ENCODE assay signal across 29 mouse cellular contexts in genomic region chr8:29790029-29790428, GRCm38 (mm10).
A peak's percentile ranks its signal among the peaks of the same experiment; 100 is the strongest.
DNase-seq lines count a peak whose midpoint lies in the region; ATAC-seq lines count a peak whose summit lies in the region.
"Had no signal": no experiment of that assay in that cellular context is flagged by ENCODE, and none has a peak within 500 bp of the region (broad histone marks: within the 10 kb centered on the region; RNA-seq: fewer than 3 reads in every experiment).

No protein-coding gene starts in this region.

- 90% methylated on average over 2 of the region's 2 CpGs for WGBS in forebrain, embryonic 14.5 days
- 93% methylated on average over 2 of the region's 2 CpGs for WGBS in forebrain, embryonic 15.5 days
- 76% methylated on average over 2 of the region's 2 CpGs for WGBS in midbrain, embryonic 12.5 days
- 84% methylated on average over 2 of the region's 2 CpGs for WGBS in midbrain, embryonic 16.5 days
- WGBS in embryonic facial prominence, embryonic 12.5 days = 92% methylated on average over 2 of the region's 2 CpGs

- peak; percentile 34; the same call in 1 of the 2 replicates for ATAC-seq in forebrain, embryonic 14.5 days
- ATAC-seq in forebrain, embryonic 15.5 days (replicated peaks) = no peak
- peak; percentile 38; the same call in 1 of the 2 replicates for ATAC-seq in midbrain, embryonic 12.5 days (ENCODE audit: low FRiP score, low read depth)
- no peak for ATAC-seq in midbrain, embryonic 16.5 days
- ATAC-seq in embryonic facial prominence, embryonic 12.5 days (ENCODE audit: insufficient number of reproducible peaks, insufficient read depth, low FRiP score, low TSS enrichment) = peak; percentile 22; the same call in 1 of the 2 replicates
- ATAC-seq: intestine, embryonic 16.5 days; lung, postnatal 0 days had no signal

- no peak overlapping the region for H3K27ac ChIP-seq in forebrain, embryonic 14.5 days (ENCODE audit: low read depth, low read length)
- no peak overlapping the region for H3K27ac ChIP-seq in forebrain, embryonic 15.5 days (replicated peaks)
- H3K27ac ChIP-seq in midbrain, embryonic 12.5 days (replicated peaks) = no peak overlapping the region
- no peak overlapping the region for H3K27ac ChIP-seq in midbrain, embryonic 16.5 days (ENCODE audit: low read length)
- no peak overlapping the region for H3K27ac ChIP-seq in embryonic facial prominence, embryonic 12.5 days
- H3K27ac ChIP-seq: embryonic facial prominence, embryonic 13.5 days; heart, embryonic 13.5 days; kidney, postnatal 0 days; limb, embryonic 15.5 days; liver, embryonic 13.5 days; neural tube, embryonic 12.5 days had no signal

- H3K9me3 ChIP-seq in forebrain, embryonic 14.5 days (replicated peaks; ENCODE audit: control insufficient read depth, low read length) = no peaks in the 10 kb centered on the region
- no peaks in the 10 kb centered on the region for H3K9me3 ChIP-seq in forebrain, embryonic 15.5 days
- no peaks in the 10 kb centered on the region for H3K9me3 ChIP-seq in midbrain, embryonic 12.5 days
- H3K9me3 ChIP-seq in midbrain, embryonic 16.5 days (replicated peaks; ENCODE audit: control insufficient read depth, low read length, poor library complexity, severe bottlenecking) = no peaks in the 10 kb centered on the region
- H3K9me3 ChIP-seq in embryonic facial prominence, embryonic 12.5 days = no peaks in the 10 kb centered on the region
- H3K9me3 ChIP-seq: embryonic facial prominence, embryonic 13.5 days; G1E; heart, embryonic 13.5 days; limb, embryonic 15.5 days; liver, embryonic 13.5 days; megakaryocyte, embryonic 14.5 days; neural tube, embryonic 12.5 days had no signal

- H3K4me1 ChIP-seq in forebrain, embryonic 14.5 days (ENCODE audit: control insufficient read depth, insufficient read depth, low read length) = no peaks in the 10 kb centered on the region
- H3K4me1 ChIP-seq in forebrain, embryonic 15.5 days = no peaks in the 10 kb centered on the region
- no peaks in the 10 kb centered on the region for H3K4me1 ChIP-seq in midbrain, embryonic 12.5 days
- no peaks in the 10 kb centered on the region for H3K4me1 ChIP-seq in midbrain, embryonic 16.5 days (ENCODE audit: control insufficient read depth, insufficient read depth, low read length)
- no peaks in the 10 kb centered on the region for H3K4me1 ChIP-seq in embryonic facial prominence, embryonic 12.5 days
- H3K4me1 ChIP-seq: embryonic facial prominence, embryonic 13.5 days; heart, embryonic 13.5 days; limb, embryonic 15.5 days; liver, embryonic 13.5 days; megakaryocyte, embryonic 14.5 days; neural tube, embryonic 12.5 days had no signal

- H3K9ac ChIP-seq in forebrain, embryonic 14.5 days (ENCODE audit: low read length) = no peak overlapping the region
- no peak overlapping the region for H3K9ac ChIP-seq in forebrain, embryonic 15.5 days (replicated peaks)
- no peak overlapping the region for H3K9ac ChIP-seq in midbrain, embryonic 12.5 days (replicated peaks)
- no peak overlapping the region for H3K9ac ChIP-seq in midbrain, embryonic 16.5 days (ENCODE audit: low read depth, low read length)
- H3K9ac ChIP-seq in embryonic facial prominence, embryonic 12.5 days = no peak overlapping the region
- H3K9ac ChIP-seq: embryonic facial prominence, embryonic 13.5 days; heart, embryonic 13.5 days; limb, embryonic 15.5 days; liver, embryonic 13.5 days; neural tube, embryonic 12.5 days had no signal

- DNase-seq in embryo, embryonic 10.5 days (ENCODE audit: low spot score) = peak; percentile 8
- no peak for DNase-seq in embryo, embryonic 11 days
- peak; percentile 22 for DNase-seq in forebrain, embryonic 14.5 days (ENCODE audit: low spot score)
- DNase-seq: adrenal gland, adult 8-10 months; cerebellum, adult 11 months; cerebellum, adult 9-10 months; cerebellum, postnatal 36 days; gastrocnemius, postnatal 10 days; heart, postnatal 10 days; kidney, adult 8-10 months; kidney, postnatal 4 days; liver, embryonic 13.5 days; lung, adult 18-20 months; lung, postnatal 4 days; right cerebral cortex, postnatal 14 days; thymus, postnatal 4 days had no signal

- no peaks in the 10 kb centered on the region for H3K36me3 ChIP-seq in forebrain, embryonic 14.5 days (ENCODE audit: control insufficient read depth, insufficient read depth, low read length)
- H3K36me3 ChIP-seq in forebrain, embryonic 15.5 days = no peaks in the 10 kb centered on the region
- no peaks in the 10 kb centered on the region for H3K36me3 ChIP-seq in midbrain, embryonic 12.5 days
- H3K36me3 ChIP-seq in midbrain, embryonic 16.5 days (ENCODE audit: control insufficient read depth, insufficient read depth, low read length) = no peaks in the 10 kb centered on the region
- H3K36me3 ChIP-seq in embryonic facial prominence, embryonic 12.5 days = no peaks in the 10 kb centered on the region
- H3K36me3 ChIP-seq: embryonic facial prominence, embryonic 13.5 days; G1E; heart, embryonic 13.5 days; limb, embryonic 15.5 days; liver, embryonic 13.5 days; neural tube, embryonic 12.5 days had no signal

- H3K4me2 ChIP-seq in forebrain, embryonic 14.5 days (ENCODE audit: low read length) = no peak overlapping the region
- no peak overlapping the region for H3K4me2 ChIP-seq in forebrain, embryonic 15.5 days (replicated peaks)
- no peak overlapping the region for H3K4me2 ChIP-seq in midbrain, embryonic 12.5 days (replicated peaks)
- no peak overlapping the region for H3K4me2 ChIP-seq in midbrain, embryonic 16.5 days (ENCODE audit: low read length)
- no peak overlapping the region for H3K4me2 ChIP-seq in embryonic facial prominence, embryonic 12.5 days (replicated peaks)
- H3K4me2 ChIP-seq: embryonic facial prominence, embryonic 13.5 days; heart, embryonic 13.5 days; limb, embryonic 15.5 days; liver, embryonic 13.5 days; neural tube, embryonic 12.5 days had no signal

- no peak overlapping the region for H3K4me3 ChIP-seq in forebrain, embryonic 14.5 days (ENCODE audit: low read depth, low read length)
- no peak overlapping the region for H3K4me3 ChIP-seq in forebrain, embryonic 15.5 days
- no peak overlapping the region for H3K4me3 ChIP-seq in midbrain, embryonic 12.5 days
- H3K4me3 ChIP-seq in midbrain, embryonic 16.5 days (ENCODE audit: low read depth, low read length) = no peak overlapping the region
- no peak overlapping the region for H3K4me3 ChIP-seq in embryonic facial prominence, embryonic 12.5 days
- H3K4me3 ChIP-seq: embryonic facial prominence, embryonic 13.5 days; heart, embryonic 13.5 days; limb, embryonic 15.5 days; liver, embryonic 13.5 days; megakaryocyte, embryonic 14.5 days; neural tube, embryonic 12.5 days had no signal

- H3K27me3 ChIP-seq in forebrain, embryonic 14.5 days (replicated peaks; ENCODE audit: control insufficient read depth, insufficient read depth, low read length) = no peaks in the 10 kb centered on the region
- H3K27me3 ChIP-seq in forebrain, embryonic 15.5 days = no peaks in the 10 kb centered on the region
- no peaks in the 10 kb centered on the region for H3K27me3 ChIP-seq in midbrain, embryonic 12.5 days
- H3K27me3 ChIP-seq in midbrain, embryonic 16.5 days (ENCODE audit: control insufficient read depth, insufficient read depth, low read depth, low read length) = no peaks in the 10 kb centered on the region
- H3K27me3 ChIP-seq in embryonic facial prominence, embryonic 12.5 days = no peaks in the 10 kb centered on the region
- H3K27me3 ChIP-seq: embryonic facial prominence, embryonic 13.5 days; heart, embryonic 13.5 days; limb, embryonic 15.5 days; liver, embryonic 13.5 days; megakaryocyte, embryonic 14.5 days; neural tube, embryonic 12.5 days had no signal

Comparison
In these comparisons a context has a peak if more than half of its experiments do, and no peak if none do; other contexts are left out.
1. ATAC-seq: peak in forebrain, embryonic 14.5 days (single experiment), midbrain, embryonic 12.5 days (single experiment) and embryonic facial prominence, embryonic 12.5 days (single experiment); none in forebrain, embryonic 15.5 days (single experiment) and midbrain, embryonic 16.5 days (single experiment).